Mouse (Mus musculus): ENCODE data around the gene Raf1.

DNA sequence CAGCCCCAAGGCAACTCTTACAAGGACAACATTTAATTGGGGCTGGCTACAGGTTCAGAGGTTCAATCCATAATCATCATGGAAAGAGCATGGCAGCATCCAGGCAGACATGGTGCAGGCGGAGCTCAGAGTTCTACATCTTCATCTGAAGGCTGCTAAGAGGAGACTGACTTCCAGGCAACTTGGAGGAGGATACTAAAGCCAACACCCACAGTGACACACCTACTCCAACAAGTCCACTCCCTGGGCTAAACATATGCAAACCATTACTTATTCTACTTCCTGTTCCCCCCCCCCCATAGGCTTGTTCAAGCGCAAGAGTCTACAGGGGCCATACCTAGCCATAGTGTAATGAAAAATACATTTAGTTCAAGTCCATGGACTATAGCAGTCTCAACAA is 7.8 kb upstream of the Raf1 start:
- TF ChIP-seq CTCF (IDR thresholded peaks at IDR 0.05; ENCODE audit: borderline replicate concordance, control insufficient read depth, extremely low read depth, insufficient read depth, low read length, poor library complexity), result no peak
- TF ChIP-seq POLR2A (IDR thresholded peaks at IDR 0.05; ENCODE audit: control insufficient read depth, extremely low read depth, insufficient read depth, low read length, poor library complexity), result no peak

All from thymus, adult 2 months (tissue).